Mouse (Mus musculus) neural tube, embryonic 11.5 days (tissue): Measurements from ENCODE around the gene Paox. TPM values are rescaled to one million over a fixed set of nuclear protein-coding genes. Genes with fewer than 3 reads are reported as not detected.

Source experiments
- ATAC-seq: fragments of 200-750 bp; cut with Nextera tagmentation; 2 replicates; pipeline ENCODE4 v1.8.0; 2017; ENCODE audit warnings: moderate number of reproducible peaks, mild to moderate bottlenecking, moderate TSS enrichment, moderate library complexity; ENCODE audit not compliant: insufficient read depth, low FRiP score, low TSS enrichment
- DNase-seq: peaks from one replicate; pipeline ENCODE4 v3.0.0-alpha.2; 2015; ENCODE audit warnings: low spot score
- H3K27ac ChIP-seq: fragments of 300-500 bp; sonication (generic); 2 replicates; pipeline ENCODE4 v1.5.1; 2014; ENCODE audit warnings: low read depth, mild to moderate bottlenecking, low read length
- H3K27me3 ChIP-seq: fragments of 300-500 bp; sonication (generic); 2 replicates; pipeline ENCODE4 v1.6.1; 2014; ENCODE audit warnings: mild to moderate bottlenecking, low read length, mixed read lengths; ENCODE audit not compliant: control insufficient read depth, insufficient read depth
- H3K36me3 ChIP-seq: fragments of 300-500 bp; sonication (generic); 2 replicates; pipeline ENCODE4 v1.6.1; 2014; ENCODE audit warnings: mild to moderate bottlenecking, low read length, moderate library complexity, mixed read lengths; ENCODE audit not compliant: control insufficient read depth, insufficient read depth
- H3K4me1 ChIP-seq: fragments of 300-500 bp; sonication (generic); 2 replicates; pipeline ENCODE4 v1.6.1; 2014; ENCODE audit warnings: low read length, mixed read lengths; ENCODE audit not compliant: control insufficient read depth, insufficient read depth
- H3K4me2 ChIP-seq: fragments of 300-500 bp; sonication (generic); 2 replicates; pipeline ENCODE4 v1.6.1; 2014; ENCODE audit warnings: low read depth, mild to moderate bottlenecking, moderate library complexity
- H3K4me3 ChIP-seq: fragments of 300-500 bp; sonication (generic); 2 replicates; pipeline ENCODE4 v1.5.1; 2014; ENCODE audit warnings: low read depth, low read length
- H3K9ac ChIP-seq: fragments of 300-500 bp; sonication (generic); 2 replicates; pipeline ENCODE4 v1.6.1; 2014; ENCODE audit warnings: mild to moderate bottlenecking, low read length
- H3K9me3 ChIP-seq: fragments of 300-500 bp; sonication (generic); 2 replicates; pipeline ENCODE4 v1.6.1; 2016; ENCODE audit warnings: low read length; ENCODE audit not compliant: control insufficient read depth
- WGBS: fragments of 180-500 bp; shearing (Covaris S2); extraction: QIAGEN DNeasy Blood & Tissue Kit; methylation state at CpG from one replicate; pipeline ENCODE4 v1.1.7; 2014; 5-methylcytosine and 5-hydroxymethylcytosine counted together
- polyA plus RNA-seq: library from polyadenylated mRNA; unstranded; fragments of >200 nt; fragmentation: Nextera tagmentation; extraction: Ambion mirVana; gene quantifications from 2 replicates; pipeline ENCODE4 v1.2.1, GENCODE M21; 2014

Paox gene
- polyA plus RNA-seq, 1 experiment from 2014 or later, result 15.6 TPM

- Histone ChIP-seq H3K36me3 (peaks cover 9% of the 10 kb centered on the region; the same call in 1 of the 2 replicates), H3K4me1 (no peaks in the 10 kb centered on the region), H3K9me3 (no peaks in the 10 kb centered on the region), H3K27me3 (no peaks in the 10 kb centered on the region), H3K9ac (no peak overlapping the region), H3K4me3 (no peak overlapping the region), H3K27ac (no peak overlapping the region), H3K4me2 (no peak overlapping the region)
- DNase-seq (no peak), ATAC-seq (no peak)
- 60% methylated on average over 3 of the region's 3 CpGs for WGBS
Measured at GRCm38 (mm10) chr7:140111943-140112342, 3.7 kb upstream of the Paox start.

GRCm38 (mm10) chr7:140116329-140117054, 893 bp downstream of the Paox start, which contains the start of gene Echs1:
Gene Echs1, minus strand, starts transcription at chr7:140116476.
- Histone ChIP-seq H3K4me2 (peak within 1 kb of the TSS; percentile 94), H3K36me3 (peaks cover 3% of the 10 kb centered on the region; the same call in 1 of the 2 replicates), H3K9me3 (no peaks in the 10 kb centered on the region), H3K9ac (peak within 1 kb of the TSS; percentile 84), H3K4me3 (peak within 1 kb of the TSS; percentile 71), H3K27ac (peak within 1 kb of the TSS; percentile 49; the same call in 1 of the 2 replicates), H3K4me1 (no peaks in the 10 kb centered on the region), H3K27me3 (no peaks in the 10 kb centered on the region)
- DNase-seq, result peak; percentile 87
- 4% methylated on average over 28 of the region's 28 CpGs for WGBS
- ATAC-seq, result peak; percentile 98

GRCm38 (mm10) chr7:140120484-140120883, 4.9 kb downstream of the Paox start:
- Histone ChIP-seq H3K4me3 (no peak overlapping the region), H3K9ac (no peak overlapping the region), H3K9me3 (no peaks in the 10 kb centered on the region), H3K4me2 (no peak overlapping the region), H3K36me3 (no peaks in the 10 kb centered on the region), H3K27ac (no peak overlapping the region), H3K27me3 (no peaks in the 10 kb centered on the region), H3K4me1 (no peaks in the 10 kb centered on the region)
- no peak for ATAC-seq
- no peak for DNase-seq
- WGBS, result 91% methylated on average over 2 of the region's 2 CpGs

DNA sequence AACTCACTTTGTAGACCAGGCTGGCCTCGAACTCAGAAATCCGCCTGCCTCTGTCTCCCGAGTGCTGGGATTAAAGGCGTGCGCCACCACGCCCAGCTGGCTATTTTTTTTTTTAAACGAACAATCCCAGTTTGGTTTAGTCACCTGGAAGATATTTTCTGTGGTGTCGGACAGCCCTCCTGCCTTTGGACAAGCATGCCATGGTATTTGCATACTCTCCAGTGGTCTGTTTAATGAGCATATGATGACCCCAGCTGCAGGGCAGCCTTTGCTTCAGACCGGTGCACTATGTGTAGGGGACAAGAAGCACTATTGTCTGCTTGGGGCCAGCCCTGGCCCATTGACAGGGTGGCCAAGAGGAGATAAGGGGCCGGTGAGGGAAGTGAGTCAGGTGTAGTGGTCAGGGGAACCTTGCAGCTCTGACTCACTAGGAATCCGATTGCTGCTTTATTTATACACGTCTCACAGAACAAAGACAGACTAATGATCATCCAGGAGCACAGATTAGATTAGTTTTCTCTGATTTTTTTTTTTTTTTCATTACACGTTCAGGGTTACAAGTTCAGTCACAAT, 5.8 kb downstream of the Paox start:
- Histone ChIP-seq H3K9ac (no peak overlapping the region), H3K4me3 (no peak overlapping the region), H3K4me2 (no peak overlapping the region), H3K9me3 (no peaks in the 10 kb centered on the region), H3K36me3 (no peaks in the 10 kb centered on the region), H3K27me3 (no peaks in the 10 kb centered on the region), H3K4me1 (no peaks in the 10 kb centered on the region), H3K27ac (no peak overlapping the region)
- DNase-seq, result no peak
- ATAC-seq, result no peak
- 77% methylated on average over 13 of the region's 13 CpGs for WGBS

GRCm38 (mm10) chr7:140122765-140123164, 7.2 kb downstream of the Paox start:
- DNase-seq (no peak), ATAC-seq (no peak)
- Histone ChIP-seq H3K4me3 (no peak overlapping the region), H3K4me1 (no peaks in the 10 kb centered on the region), H3K27me3 (no peaks in the 10 kb centered on the region), H3K9ac (no peak overlapping the region), H3K36me3 (no peaks in the 10 kb centered on the region), H3K9me3 (no peaks in the 10 kb centered on the region), H3K27ac (no peak overlapping the region), H3K4me2 (no peak overlapping the region)
- WGBS, result 41% methylated on average over 4 of the region's 4 CpGs

DNA sequence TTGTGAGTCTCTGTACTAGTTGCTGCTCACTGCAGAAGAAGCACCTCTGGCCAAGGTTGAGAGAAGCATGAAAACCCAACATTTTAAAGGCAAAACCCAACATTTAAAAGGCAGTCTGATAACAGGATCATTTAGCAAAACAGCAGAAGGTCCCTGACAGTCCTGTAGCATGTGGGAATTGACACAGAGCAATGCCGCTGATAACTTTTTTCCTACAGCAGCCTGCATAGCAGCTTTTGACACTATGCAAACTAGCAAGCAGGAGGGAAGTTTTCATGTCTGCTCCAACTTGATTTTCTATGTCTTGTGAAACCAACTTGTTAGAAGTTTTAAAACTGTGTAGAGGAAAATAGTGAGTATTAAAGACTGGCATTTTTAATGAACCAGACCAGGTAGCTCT, 8.8 kb downstream of the Paox start:
- Histone ChIP-seq H3K27me3 (no peaks in the 10 kb centered on the region), H3K27ac (no peak overlapping the region), H3K9me3 (no peaks in the 10 kb centered on the region), H3K9ac (no peak overlapping the region), H3K4me2 (no peak overlapping the region), H3K4me3 (no peak overlapping the region), H3K36me3 (no peaks in the 10 kb centered on the region), H3K4me1 (no peaks in the 10 kb centered on the region)
- DNase-seq (no peak), ATAC-seq (no peak)
- WGBS, result 92% methylated on average over 1 of the region's 1 CpGs

- no peaks in the 10 kb centered on the region for H3K4me1 ChIP-seq
- H3K4me3 ChIP-seq, result peak overlapping the region; percentile 69
- H3K27me3 ChIP-seq, result no peaks in the 10 kb centered on the region
- 1% methylated on average over 40 of the region's 40 CpGs for WGBS
- H3K36me3 ChIP-seq, result no peaks in the 10 kb centered on the region
- DNase-seq (peak; percentile 93), ATAC-seq (peak; percentile 95)
- H3K9ac ChIP-seq, result peak overlapping the region; percentile 76
- H3K27ac ChIP-seq, result no peak overlapping the region
- peak overlapping the region; percentile 76 for H3K4me2 ChIP-seq
- H3K9me3 ChIP-seq, result no peaks in the 10 kb centered on the region
Measured at GRCm38 (mm10) chr7:140125278-140126021, 9.9 kb downstream of the Paox start.

DNA sequence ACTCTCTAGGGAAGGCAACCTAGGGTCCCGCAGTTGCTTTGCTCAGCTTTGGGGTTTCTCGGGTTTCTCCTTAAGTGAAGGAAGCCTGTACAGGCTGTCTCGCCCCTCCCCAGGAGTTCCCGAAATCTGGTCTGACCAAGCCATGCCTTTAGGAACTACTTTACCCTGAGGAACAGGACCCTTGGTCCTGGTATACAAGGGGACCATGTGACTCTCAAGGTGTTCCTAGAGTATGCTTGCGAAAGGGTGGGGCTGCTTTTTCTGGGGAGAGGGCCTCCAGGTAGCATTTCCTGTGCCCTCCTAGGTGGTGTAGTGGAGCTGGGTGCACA, 10.4 kb downstream of the Paox start:
- no peaks in the 10 kb centered on the region for H3K9me3 ChIP-seq
- H3K27ac ChIP-seq, result no peak overlapping the region
- no peaks in the 10 kb centered on the region for H3K4me1 ChIP-seq
- DNase-seq (no peak), ATAC-seq (peak; percentile 14; the same call in 1 of the 2 replicates)
- 13% methylated on average over 5 of the region's 5 CpGs for WGBS
- H3K27me3 ChIP-seq, result no peaks in the 10 kb centered on the region
- peak overlapping the region; percentile 69 for H3K4me3 ChIP-seq
- H3K36me3 ChIP-seq, result no peaks in the 10 kb centered on the region
- H3K4me2 ChIP-seq, result peak overlapping the region; percentile 76
- H3K9ac ChIP-seq, result peak overlapping the region; percentile 76
